Mouse (Mus musculus) C2C12 (cell line): ENCODE data around the gene Cenph.

Source experiments
- CEBPB ChIP-seq: IDR thresholded peaks from one replicate; pipeline ENCODE4 v1.6.1; 2011; ENCODE audit warnings: low read depth, mild to moderate bottlenecking, control low read depth, moderate library complexity
- CTCF ChIP-seq: IDR thresholded peaks from one replicate; pipeline ENCODE4 v1.5.1; 2011; ENCODE audit not compliant: control insufficient read depth, insufficient read depth, insufficient read length
- FOSL1 ChIP-seq: IDR thresholded peaks from one replicate; pipeline ENCODE4 v1.8.0; 2011; ENCODE audit warnings: mild to moderate bottlenecking, low read length; ENCODE audit not compliant: poor library complexity, insufficient read depth, severe bottlenecking
- MYOG ChIP-seq: IDR thresholded peaks from one replicate; pipeline ENCODE4 v1.6.1; 2011; ENCODE audit not compliant: control insufficient read depth, insufficient read length; ENCODE audit errors: extremely low read depth
- USF1 ChIP-seq: IDR thresholded peaks from one replicate; pipeline ENCODE4 v1.6.1; 2011; ENCODE audit warnings: low read depth, mild to moderate bottlenecking, control low read depth, moderate library complexity

GRCm38 (mm10) chr13:100776056-100776419, 339 bp upstream of the Cenph start:
- TF ChIP-seq USF1 (no peak), CTCF (no peak), CEBPB (no peak), MYOG (no peak), FOSL1 (no peak)
